ENCODE assay signal across 12 mouse cellular contexts in the genomic region with DNA sequence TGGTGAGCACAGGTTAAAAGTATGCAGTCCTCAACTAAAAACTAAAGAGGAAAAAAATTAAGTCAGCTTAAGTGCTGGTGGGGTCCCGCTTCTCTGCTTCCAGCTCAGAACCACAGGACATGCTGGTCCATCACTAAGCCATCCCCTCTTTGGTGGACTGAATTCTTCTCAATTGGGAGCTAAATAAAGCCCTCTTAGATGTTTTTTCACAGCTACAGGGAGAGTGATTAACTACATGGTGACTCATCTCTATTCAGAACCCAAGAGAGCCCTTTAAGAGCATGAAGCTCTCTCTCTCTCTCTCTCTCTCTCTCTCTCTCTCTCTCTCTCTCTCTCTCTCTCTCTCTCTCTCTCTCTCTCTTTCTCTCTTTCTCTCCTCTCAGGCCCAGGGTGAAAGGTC.
"Had no signal": no experiment of that assay in that cellular context is flagged by ENCODE, and none has a peak within 500 bp of the region (broad histone marks: within the 10 kb centered on the region; RNA-seq: fewer than 3 reads in every experiment).

No protein-coding gene starts in this region.

- DNase-seq: gastrocnemius, postnatal 14 days; gastrocnemius, postnatal 36 days; heart, adult 18-20 months; heart, postnatal 10 days; heart, postnatal 4 days; kidney, adult 18-20 months; kidney, adult 8-10 months; kidney, postnatal 10 days; kidney, postnatal 25 days; kidney, postnatal 4 days; layer of hippocampus, postnatal 36 days; left cerebral cortex, postnatal 4 days had no signal
